Mouse (Mus musculus): ENCODE results near the gene AY761185. TPM values are rescaled to one million over a fixed set of nuclear protein-coding genes. Genes with fewer than 3 reads are reported as not detected.

AY761185 gene
- total and polyA plus RNA-seq, 2 experiments = not detected

- H3K79me2 ChIP-seq (ENCODE audit: control insufficient read depth, insufficient read depth, low read length) = no peaks in the 10 kb centered on the region
- no peak for TF ChIP-seq CTCF (IDR thresholded peaks at IDR 0.05; ENCODE audit: low read depth, low read length)
- TF ChIP-seq POLR2A (IDR thresholded peaks at IDR 0.05; ENCODE audit: extremely low read depth, insufficient read depth, low read length) = no peak
- no peaks in the 10 kb centered on the region for H3K4me1 ChIP-seq (ENCODE audit: control insufficient read depth, insufficient read depth, low read length)
- WGBS = 49% methylated on average over 2 of the region's 2 CpGs
- no peak for DNase-seq (ENCODE audit: extremely low read depth, low read depth, low spot score)
- H3K4me3 ChIP-seq (ENCODE audit: insufficient read depth, low read depth, low read length) = no peak overlapping the region
- H3K27ac ChIP-seq (replicated peaks; ENCODE audit: insufficient read depth, low read depth, low read length) = no peak overlapping the region
- no peaks in the 10 kb centered on the region for H3K36me3 ChIP-seq (ENCODE audit: control insufficient read depth, insufficient read depth, low read length)
- no peak overlapping the region for H3K9ac ChIP-seq (ENCODE audit: low read depth, low read length)
- no peaks in the 10 kb centered on the region for H3K27me3 ChIP-seq (ENCODE audit: control insufficient read depth, insufficient read depth, low read length)
Measured at GRCm38 (mm10) chr8:20908256-20908655, 36.3 kb downstream of the AY761185 start.

- WGBS = 90% methylated on average over 2 of the region's 2 CpGs
- no peak for TF ChIP-seq CTCF (IDR thresholded peaks at IDR 0.05; ENCODE audit: low read depth, low read length)
- no peak for TF ChIP-seq POLR2A (IDR thresholded peaks at IDR 0.05; ENCODE audit: extremely low read depth, insufficient read depth, low read length)
- H3K4me1 ChIP-seq (ENCODE audit: control insufficient read depth, insufficient read depth, low read length) = no peaks in the 10 kb centered on the region
- H3K4me3 ChIP-seq (ENCODE audit: insufficient read depth, low read depth, low read length) = no peak overlapping the region
- H3K36me3 ChIP-seq (ENCODE audit: control insufficient read depth, insufficient read depth, low read length) = no peaks in the 10 kb centered on the region
- no peak for DNase-seq (ENCODE audit: extremely low read depth, low read depth, low spot score)
- H3K79me2 ChIP-seq (ENCODE audit: control insufficient read depth, insufficient read depth, low read length) = no peaks in the 10 kb centered on the region
- H3K27ac ChIP-seq (replicated peaks; ENCODE audit: insufficient read depth, low read depth, low read length) = no peak overlapping the region
- no peak overlapping the region for H3K9ac ChIP-seq (ENCODE audit: low read depth, low read length)
- H3K27me3 ChIP-seq (ENCODE audit: control insufficient read depth, insufficient read depth, low read length) = no peaks in the 10 kb centered on the region
Measured at GRCm38 (mm10) chr8:20907119-20907518, 37.4 kb downstream of the AY761185 start.

DNA sequence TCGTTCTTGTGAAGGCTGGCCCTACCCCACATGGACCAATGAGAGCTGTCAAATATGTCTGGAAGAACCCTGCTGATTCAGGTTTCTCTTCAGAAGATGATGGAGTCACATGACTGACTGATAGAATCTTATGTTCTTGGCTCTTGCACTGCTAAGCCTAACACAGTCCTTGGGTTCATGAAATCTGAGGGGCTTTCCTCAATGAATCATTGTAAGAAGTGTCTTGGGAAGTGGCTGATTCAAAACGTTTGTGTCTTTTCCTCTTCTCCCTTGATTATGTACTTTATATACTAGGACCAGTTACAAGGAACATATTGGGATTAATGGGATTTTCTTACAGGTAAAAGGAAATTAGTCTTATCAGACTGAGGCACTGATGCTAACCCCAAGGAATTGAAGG, 42.0 kb downstream of the AY761185 start, which contains the start of gene Gm15056:
Gene Gm15056 (minus strand): TSS at position 101 of the 400 bp plus-strand sequence.
- no peak for TF ChIP-seq POLR2A (IDR thresholded peaks at IDR 0.05; ENCODE audit: extremely low read depth, insufficient read depth, low read length)
- no peak for TF ChIP-seq CTCF (IDR thresholded peaks at IDR 0.05; ENCODE audit: low read depth, low read length)
- no peak within 1 kb of the TSS for H3K9ac ChIP-seq (ENCODE audit: low read depth, low read length)
- no peaks in the 10 kb centered on the region for H3K4me1 ChIP-seq (ENCODE audit: control insufficient read depth, insufficient read depth, low read length)
- no peaks in the 10 kb centered on the region for H3K36me3 ChIP-seq (ENCODE audit: control insufficient read depth, insufficient read depth, low read length)
- no peak within 1 kb of the TSS for H3K4me3 ChIP-seq (ENCODE audit: insufficient read depth, low read depth, low read length)
- H3K27ac ChIP-seq (replicated peaks; ENCODE audit: insufficient read depth, low read depth, low read length) = no peak within 1 kb of the TSS
- WGBS = 33% methylated on average over 2 of the region's 2 CpGs
- H3K79me2 ChIP-seq (ENCODE audit: control insufficient read depth, insufficient read depth, low read length) = no peaks in the 10 kb centered on the region
- H3K27me3 ChIP-seq (ENCODE audit: control insufficient read depth, insufficient read depth, low read length) = no peaks in the 10 kb centered on the region
- DNase-seq (ENCODE audit: extremely low read depth, low read depth, low spot score) = no peak

Other genes with a start within 250 kb of the AY761185 start
- gene Defb33, start 52.0 kb downstream of the AY761185 start, total RNA-seq (2014; rRNA removed) = not detected in 2 replicates
- not detected in 2 replicates for gene Defb33, start 52.0 kb downstream of the AY761185 start, polyA plus RNA-seq (2012; rRNA removed)
- not detected in 2 replicates for gene Gm15056, start 42.1 kb downstream of the AY761185 start, total RNA-seq (2014; rRNA removed)
- gene Gm15056, start 42.1 kb downstream of the AY761185 start, polyA plus RNA-seq (2012; rRNA removed) = not detected in 2 replicates
- not detected in 2 replicates for gene Gm6040, start 22.6 kb downstream of the AY761185 start, total RNA-seq (2014; rRNA removed)
- not detected in 2 replicates for gene Gm6040, start 22.6 kb downstream of the AY761185 start, polyA plus RNA-seq (2012; rRNA removed)
- gene Defa21, start 80.8 kb upstream of the AY761185 start, total RNA-seq (2014; rRNA removed) = not detected in 2 replicates
- not detected in 2 replicates for gene Defa21, start 80.8 kb upstream of the AY761185 start, polyA plus RNA-seq (2012; rRNA removed)
- gene Defa23, start 110.3 kb upstream of the AY761185 start, total RNA-seq (2014; rRNA removed) = not detected in 2 replicates
- not detected in 2 replicates for gene Defa23, start 110.3 kb upstream of the AY761185 start, polyA plus RNA-seq (2012; rRNA removed)
- not detected in 2 replicates for gene Defa35, start 120.3 kb upstream of the AY761185 start, total RNA-seq (2014; rRNA removed)
- not detected in 2 replicates for gene Defa35, start 120.3 kb upstream of the AY761185 start, polyA plus RNA-seq (2012; rRNA removed)
- not detected in 2 replicates for gene Defa25, start 139.7 kb upstream of the AY761185 start, total RNA-seq (2014; rRNA removed)
- not detected in 2 replicates for gene Defa25, start 139.7 kb upstream of the AY761185 start, polyA plus RNA-seq (2012; rRNA removed)
- not detected in 2 replicates for gene Gm14851, start 151.3 kb upstream of the AY761185 start, total RNA-seq (2014; rRNA removed)
- not detected in 2 replicates for gene Gm14851, start 151.3 kb upstream of the AY761185 start, polyA plus RNA-seq (2012; rRNA removed)
- not detected in 2 replicates for gene Defa30, start 189.9 kb upstream of the AY761185 start, total RNA-seq (2014; rRNA removed)
- gene Defa30, start 189.9 kb upstream of the AY761185 start, polyA plus RNA-seq (2012; rRNA removed) = not detected in 2 replicates
- gene Defa22, start 217.6 kb upstream of the AY761185 start, total RNA-seq (2014; rRNA removed) = not detected in 2 replicates
- not detected in 2 replicates for gene Defa22, start 217.6 kb upstream of the AY761185 start, polyA plus RNA-seq (2012; rRNA removed)
- not detected in 2 replicates for gene Defa31, start 246.9 kb upstream of the AY761185 start, total RNA-seq (2014; rRNA removed)
- not detected in 2 replicates for gene Defa31, start 246.9 kb upstream of the AY761185 start, polyA plus RNA-seq (2012; rRNA removed)